8 mouse cellular contexts compared by ENCODE assay signal in genomic region chr17:56764474-56765354, GRCm38 (mm10). TPM values are rescaled to one million over a fixed set of nuclear protein-coding genes. Genes with fewer than 3 reads are reported as not detected.
DNase-seq lines count a peak whose midpoint lies in the region; ATAC-seq lines count a peak whose summit lies in the region.

Gene Dus3l (plus strand): TSS chr17:56764757.

- ATAC-seq in inflammation-experienced regulatory T-cells, adult 6 months = peak; percentile 85
- peak; percentile 67 for ATAC-seq in megakaryocyte-erythroid progenitor cell, adult 5-6 weeks (replicated peaks; ENCODE audit: low FRiP score, low TSS enrichment, poor library complexity, severe bottlenecking)

- intact Hi-C loops in left cerebral cortex, postnatal 10 days (cut with DNase I) = loop anchor here (5.0 kb wide), 1 partner anchor 47 kb away; the partner anchor contains the start of genes Ndufa11 and Vmac

- DNase-seq in adipocyte (ENCODE audit: low spot score) = peak; percentile 95
- DNase-seq in embryo, embryonic 10 days (ENCODE audit: low spot score) = peak; percentile 88
- peak; percentile 83 for DNase-seq in gastrocnemius, postnatal 10 days
- DNase-seq in left cerebral cortex, postnatal 10 days (ENCODE audit: extremely low spot score in 1 of 2, low spot score in 2 of 2) = peak; percentile 84 to 88
- DNase-seq in right cerebral cortex, postnatal 25 days = peak; percentile 91
- peak; percentile 81 to 82 for DNase-seq in urinary bladder, postnatal 4 days (ENCODE audit: low spot score in 2 of 2)

RNA-seq across cellular contexts. Expression of gene Dus3l, which starts in this region (rescaled TPM):
- 10 to 100 TPM; 17.3 to 21.1 TPM for total RNA-seq in gastrocnemius, postnatal 10 days (2021)
- polyA plus RNA-seq in inflammation-experienced regulatory T-cells, adult 6 months (2017; shearing (Covaris generic)) = 10 to 100 TPM; 16.2 to 34.6 (median 34.0) TPM
- total RNA-seq in left cerebral cortex, postnatal 10 days (2021) = 10 to 100 TPM; 75.4 to 76.4 TPM
- 21.6 and 28.6 TPM in 2 replicates for total RNA-seq in megakaryocyte-erythroid progenitor cell, adult 5-6 weeks (2014; fragmentation: Nextera tagmentation)
- total RNA-seq in megakaryocyte-erythroid progenitor cell, adult 5-6 weeks (2017) = 13.9 and 17.9 TPM in 2 replicates

Comparison
In these comparisons a context has a peak if more than half of its experiments do, and no peak if none do; other contexts are left out.
1. Peak in every context shown above with its lines: DNase-seq and ATAC-seq.